Mouse (Mus musculus) limb, embryonic 12.5 days (tissue): Measurements from ENCODE around the gene Wipf3. TPM values are rescaled to one million over a fixed set of nuclear protein-coding genes. Genes with fewer than 3 reads are reported as not detected.

Experiments
- ATAC-seq: fragments of 200-750 bp; cut with Nextera tagmentation; 2 replicates; pipeline ENCODE4 v1.8.0; 2017; ENCODE audit warnings: low read depth, moderate TSS enrichment; ENCODE audit not compliant: insufficient number of reproducible peaks, insufficient read depth, low FRiP score, low TSS enrichment
- H3K27ac ChIP-seq: fragments of 300-500 bp; sonication (generic); 2 replicates; pipeline ENCODE4 v1.5.1; 2016; ENCODE audit warnings: mild to moderate bottlenecking, moderate library complexity
- H3K27me3 ChIP-seq: fragments of 300-500 bp; sonication (generic); 2 replicates; pipeline ENCODE4 v1.6.1; 2016; ENCODE audit warnings: mild to moderate bottlenecking, moderate library complexity
- H3K36me3 ChIP-seq: fragments of 300-500 bp; sonication (generic); 2 replicates; pipeline ENCODE4 v1.6.1; 2016; ENCODE audit warnings: mild to moderate bottlenecking, moderate library complexity
- H3K4me1 ChIP-seq: fragments of 300-500 bp; sonication (generic); replicated peaks from 2 replicates; pipeline ENCODE4 v1.6.1; 2016
- H3K4me2 ChIP-seq: fragments of 300-500 bp; sonication (generic); 2 replicates; pipeline ENCODE4 v1.6.1; 2016; ENCODE audit warnings: mild to moderate bottlenecking, moderate library complexity
- H3K4me3 ChIP-seq: fragments of 300-500 bp; sonication (generic); replicated peaks from 2 replicates; pipeline ENCODE4 v1.5.1; 2016; ENCODE audit warnings: mild to moderate bottlenecking
- H3K9ac ChIP-seq: fragments of 300-500 bp; sonication (generic); replicated peaks from 2 replicates; pipeline ENCODE4 v1.6.1; 2016; ENCODE audit warnings: mild to moderate bottlenecking, moderate library complexity
- H3K9me3 ChIP-seq: fragments of 300-500 bp; sonication (generic); 2 replicates; pipeline ENCODE4 v1.6.1; 2016; ENCODE audit warnings: mild to moderate bottlenecking, moderate library complexity
- WGBS: fragments of 180-500 bp; shearing (Covaris S2); methylation state at CpG from one replicate; pipeline ENCODE4 v1.1.7; 2016; 5-methylcytosine and 5-hydroxymethylcytosine counted together
- polyA plus RNA-seq: library from polyadenylated mRNA; unstranded; fragments of >200 nt; fragmentation: Nextera tagmentation; extraction: Ambion mirVana; gene quantifications from 2 replicates; pipeline ENCODE4 v1.2.1, GENCODE M21; 2016

Gene Wipf3
- polyA plus RNA-seq, 1 experiment from 2014 or later: 1.1 TPM

DNA sequence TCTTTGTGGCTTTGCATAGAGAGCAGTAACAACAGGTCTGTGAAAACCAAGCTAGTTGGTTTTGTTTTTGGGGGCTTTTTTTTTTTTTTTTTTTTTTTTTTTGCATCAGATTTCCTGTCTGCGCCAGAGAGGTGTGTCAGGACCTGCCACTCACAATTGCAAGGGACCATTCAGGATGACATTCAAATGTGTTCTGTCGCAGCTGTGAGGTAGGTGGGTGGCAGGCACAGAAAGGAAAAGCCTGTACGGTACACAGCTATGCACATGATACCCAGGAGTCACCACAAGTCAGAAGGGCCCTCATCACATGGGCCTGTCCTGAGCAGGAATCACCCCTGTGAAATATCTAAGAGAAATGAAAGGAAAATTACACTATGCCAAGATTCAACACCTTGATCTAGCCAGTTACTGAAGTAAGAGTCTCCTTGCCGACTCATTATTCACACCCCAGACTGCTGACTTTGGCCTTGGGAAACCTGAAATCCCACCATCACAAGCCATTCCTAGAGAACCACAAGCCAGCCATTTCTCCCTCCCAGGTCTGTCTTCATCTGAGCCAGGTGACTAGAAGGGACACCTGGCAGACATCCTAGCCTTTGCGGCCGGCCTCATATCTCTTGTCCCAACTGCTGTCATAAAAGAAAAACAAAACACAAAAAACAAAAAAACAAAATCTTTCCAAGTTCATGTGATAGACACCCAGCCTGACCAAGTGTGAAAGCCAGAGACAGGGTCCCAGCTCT, 30.9 kb downstream of the Wipf3 start:
- Histone ChIP-seq H3K4me2 (no peak overlapping the region), H3K36me3 (no peaks in the 10 kb centered on the region), H3K4me3 (no peak overlapping the region), H3K4me1 (no peaks in the 10 kb centered on the region), H3K9me3 (no peaks in the 10 kb centered on the region), H3K9ac (no peak overlapping the region), H3K27me3 (peaks cover 4% of the 10 kb centered on the region; the same call in 1 of the 2 replicates), H3K27ac (no peak overlapping the region)
- no peak for ATAC-seq
- WGBS: 80% methylated on average over 6 of the region's 6 CpGs

DNA sequence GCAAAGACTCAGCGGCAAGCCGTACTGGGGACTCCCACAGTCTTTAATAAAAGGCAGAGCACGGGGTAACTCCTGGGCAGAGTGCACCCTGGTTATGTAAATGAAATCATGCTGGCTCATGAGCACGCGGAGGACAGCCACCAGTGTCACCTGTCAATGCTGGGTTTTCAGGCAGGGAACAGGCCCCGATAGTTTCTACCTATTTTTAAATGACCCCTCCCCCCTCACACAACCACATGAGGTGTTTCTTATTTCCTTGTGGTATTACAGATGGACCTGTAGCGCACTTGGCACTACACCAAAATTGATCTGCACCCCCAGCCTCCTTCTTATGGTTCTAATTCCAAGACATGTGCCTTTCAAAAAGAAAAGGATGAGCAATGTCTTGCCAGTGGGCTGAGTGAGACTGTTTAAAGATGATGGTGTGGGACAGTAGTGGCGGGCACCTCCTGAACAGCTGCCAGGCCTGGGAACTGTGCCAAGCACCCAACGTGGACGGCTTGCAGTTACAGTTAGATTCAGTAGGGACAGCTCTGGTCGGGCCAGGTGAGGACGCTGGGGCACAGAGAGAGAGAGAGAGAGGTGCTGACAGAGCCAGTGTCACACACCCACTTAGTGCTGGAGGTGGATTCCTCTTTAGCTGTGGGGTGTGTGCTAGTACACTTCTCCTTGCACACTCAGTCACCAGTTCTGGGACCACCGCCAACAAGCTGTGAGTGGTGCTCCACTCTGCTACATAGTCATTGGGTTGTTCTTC, 31.7 kb downstream of the Wipf3 start:
- H3K9ac ChIP-seq: no peak overlapping the region
- no peaks in the 10 kb centered on the region for H3K9me3 ChIP-seq
- 77% methylated on average over 13 of the region's 13 CpGs for WGBS
- no peak for ATAC-seq
- no peak overlapping the region for H3K4me2 ChIP-seq
- H3K4me1 ChIP-seq: no peaks in the 10 kb centered on the region
- no peak overlapping the region for H3K27ac ChIP-seq
- H3K4me3 ChIP-seq: no peak overlapping the region
- H3K36me3 ChIP-seq: no peaks in the 10 kb centered on the region
- H3K27me3 ChIP-seq: peaks cover 4% of the 10 kb centered on the region; the same call in 1 of the 2 replicates

DNA sequence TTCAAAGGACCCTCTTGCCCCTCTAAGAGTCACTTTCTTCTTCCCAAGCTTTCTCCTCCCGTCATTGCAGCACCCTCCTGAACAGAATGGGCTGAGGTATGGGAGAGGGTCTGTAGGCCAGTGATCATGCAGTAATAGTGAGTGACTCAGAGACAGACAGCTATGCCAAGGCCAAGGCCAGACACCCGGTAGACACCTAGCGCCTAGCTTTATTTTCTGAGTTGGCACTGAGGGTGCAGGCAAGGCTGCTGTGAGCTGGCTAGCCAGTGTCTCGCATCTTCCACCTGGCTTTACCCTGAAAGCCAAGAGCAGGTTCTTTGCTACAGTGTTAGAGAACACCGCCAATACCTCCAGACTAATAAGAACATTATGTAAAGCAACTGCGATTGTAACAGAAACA, 33.4 kb downstream of the Wipf3 start:
- peaks cover 4% of the 10 kb centered on the region; the same call in 1 of the 2 replicates for H3K27me3 ChIP-seq
- no peaks in the 10 kb centered on the region for H3K36me3 ChIP-seq
- H3K4me2 ChIP-seq: no peak overlapping the region
- no peak overlapping the region for H3K9ac ChIP-seq
- ATAC-seq: no peak
- no peak overlapping the region for H3K27ac ChIP-seq
- no peak overlapping the region for H3K4me3 ChIP-seq
- H3K4me1 ChIP-seq: no peaks in the 10 kb centered on the region
- 84% methylated on average over 6 of the region's 6 CpGs for whole genome bisulfite sequencing
- H3K9me3 ChIP-seq: no peaks in the 10 kb centered on the region

DNA sequence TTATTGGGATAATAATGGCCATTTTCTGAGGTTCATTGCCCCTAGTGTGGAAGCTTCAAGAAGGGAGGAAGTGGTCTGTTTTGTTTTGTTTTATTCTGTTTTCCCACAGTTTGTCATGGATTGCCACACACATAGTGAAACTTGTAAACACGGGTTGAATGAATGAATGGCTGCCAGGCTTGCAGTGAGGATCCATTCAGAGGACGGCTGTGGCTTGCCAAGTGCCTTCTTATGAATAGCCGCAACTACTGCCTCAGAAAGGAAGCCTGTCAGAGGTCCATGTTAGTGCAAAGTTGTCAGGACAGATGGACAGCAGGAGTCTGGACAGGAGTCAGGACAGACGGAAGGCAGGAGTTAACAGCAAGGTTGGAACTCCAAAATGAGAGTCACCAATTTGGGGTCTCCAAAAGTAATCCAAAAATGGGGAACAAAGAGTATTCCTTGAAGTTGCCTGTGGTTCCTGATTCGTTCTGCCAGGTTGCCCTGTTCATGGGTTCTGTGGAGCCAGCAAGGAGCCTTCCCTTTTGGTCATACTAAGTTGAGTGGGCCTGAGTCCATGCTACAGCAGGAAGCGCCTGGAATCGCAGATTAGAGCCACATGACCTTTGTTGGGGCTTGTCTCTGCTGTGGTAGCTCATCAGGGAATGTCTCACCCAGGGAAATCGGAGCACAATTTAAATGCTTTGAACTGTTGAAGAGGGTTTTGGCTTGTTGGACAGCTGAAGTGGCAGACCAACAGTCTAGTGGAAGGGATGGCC, 34.5 kb downstream of the Wipf3 start:
- no peak overlapping the region for H3K9ac ChIP-seq
- no peaks in the 10 kb centered on the region for H3K4me1 ChIP-seq
- no peak for ATAC-seq
- peaks cover 4% of the 10 kb centered on the region; the same call in 1 of the 2 replicates for H3K27me3 ChIP-seq
- no peak overlapping the region for H3K27ac ChIP-seq
- H3K4me2 ChIP-seq: no peak overlapping the region
- no peaks in the 10 kb centered on the region for H3K36me3 ChIP-seq
- H3K9me3 ChIP-seq: no peaks in the 10 kb centered on the region
- no peak overlapping the region for H3K4me3 ChIP-seq
- WGBS: 68% methylated on average over 8 of the region's 8 CpGs

DNA sequence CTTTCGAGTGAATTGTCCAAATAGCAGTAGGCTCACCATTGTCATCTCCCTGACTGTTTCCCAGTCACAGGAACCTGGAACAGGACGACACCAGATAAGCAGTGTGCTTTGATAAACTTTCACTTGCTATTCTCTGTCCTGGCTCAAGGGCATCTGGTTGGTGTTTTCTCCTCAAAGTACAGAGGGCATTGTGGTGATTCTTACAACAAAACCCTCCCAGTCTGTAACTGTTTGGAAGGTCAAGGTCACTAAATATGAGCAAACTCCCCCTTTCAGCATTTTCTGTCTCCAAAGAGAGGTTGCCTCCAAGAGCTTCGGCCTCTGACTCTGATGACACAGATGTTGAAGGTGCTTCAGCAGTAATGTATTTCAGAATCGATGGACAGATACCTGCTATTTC, 35.5 kb downstream of the Wipf3 start:
- Histone ChIP-seq H3K4me1 (no peaks in the 10 kb centered on the region), H3K4me3 (no peak overlapping the region), H3K27ac (no peak overlapping the region), H3K27me3 (peaks cover 4% of the 10 kb centered on the region; the same call in 1 of the 2 replicates), H3K4me2 (no peak overlapping the region), H3K9ac (no peak overlapping the region), H3K9me3 (no peaks in the 10 kb centered on the region), H3K36me3 (no peaks in the 10 kb centered on the region)
- ATAC-seq: no peak
- 88% methylated on average over 4 of the region's 4 CpGs for WGBS

DNA sequence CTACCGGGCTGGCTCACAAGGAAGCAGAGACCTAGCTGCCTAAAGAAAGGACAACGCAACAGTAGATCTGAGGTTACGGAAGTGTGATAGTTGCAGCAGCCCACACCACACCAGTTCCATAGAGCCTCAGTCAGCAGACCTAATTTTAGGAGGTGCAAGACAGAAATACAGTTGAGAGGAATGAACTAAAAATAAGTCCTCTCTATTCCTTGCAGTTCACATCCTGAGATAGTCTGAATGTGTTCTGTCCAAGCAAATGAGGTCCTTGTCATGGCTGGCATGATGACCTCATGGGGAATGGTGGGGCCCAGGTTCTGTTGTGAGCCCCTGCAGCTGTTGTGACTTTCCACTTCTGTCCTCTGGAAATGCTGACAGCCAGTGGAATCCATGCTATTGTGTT, 38.0 kb downstream of the Wipf3 start:
- H3K27ac ChIP-seq: no peak overlapping the region
- H3K9me3 ChIP-seq: no peaks in the 10 kb centered on the region
- H3K4me2 ChIP-seq: no peak overlapping the region
- no peak for ATAC-seq
- H3K9ac ChIP-seq: no peak overlapping the region
- peaks cover 1% of the 10 kb centered on the region; the same call in 1 of the 2 replicates for H3K27me3 ChIP-seq
- no peak overlapping the region for H3K4me3 ChIP-seq
- no peaks in the 10 kb centered on the region for H3K36me3 ChIP-seq
- WGBS: 89% methylated on average over 3 of the region's 3 CpGs
- no peaks in the 10 kb centered on the region for H3K4me1 ChIP-seq

DNA sequence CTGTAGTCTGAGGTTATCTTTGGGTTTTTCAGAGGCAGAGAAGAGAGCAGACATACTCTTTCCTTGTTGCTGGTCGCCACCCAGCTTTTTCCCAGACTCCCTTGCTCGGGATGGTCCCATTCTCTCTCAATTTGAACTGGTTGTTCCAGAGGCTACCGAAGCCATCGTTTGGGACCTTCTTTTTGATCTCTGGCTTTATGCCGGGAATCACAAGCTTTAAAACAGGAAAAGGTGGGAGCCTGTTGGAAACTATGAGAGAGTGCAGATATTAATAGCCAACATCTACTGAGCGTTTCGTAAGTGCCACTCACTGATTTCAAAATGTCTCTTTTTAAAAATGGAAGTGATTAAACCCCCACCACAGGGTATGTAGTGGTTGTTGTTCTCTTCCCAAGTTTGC, 42.5 kb downstream of the Wipf3 start:
- peaks cover 14% of the 10 kb centered on the region for H3K4me1 ChIP-seq
- no peak overlapping the region for H3K4me2 ChIP-seq
- no peak for ATAC-seq
- H3K27me3 ChIP-seq: no peaks in the 10 kb centered on the region
- no peak overlapping the region for H3K27ac ChIP-seq
- H3K9me3 ChIP-seq: no peaks in the 10 kb centered on the region
- no peak overlapping the region for H3K9ac ChIP-seq
- H3K4me3 ChIP-seq: no peak overlapping the region
- no peaks in the 10 kb centered on the region for H3K36me3 ChIP-seq
- WGBS: 80% methylated on average over 7 of the region's 7 CpGs

DNA sequence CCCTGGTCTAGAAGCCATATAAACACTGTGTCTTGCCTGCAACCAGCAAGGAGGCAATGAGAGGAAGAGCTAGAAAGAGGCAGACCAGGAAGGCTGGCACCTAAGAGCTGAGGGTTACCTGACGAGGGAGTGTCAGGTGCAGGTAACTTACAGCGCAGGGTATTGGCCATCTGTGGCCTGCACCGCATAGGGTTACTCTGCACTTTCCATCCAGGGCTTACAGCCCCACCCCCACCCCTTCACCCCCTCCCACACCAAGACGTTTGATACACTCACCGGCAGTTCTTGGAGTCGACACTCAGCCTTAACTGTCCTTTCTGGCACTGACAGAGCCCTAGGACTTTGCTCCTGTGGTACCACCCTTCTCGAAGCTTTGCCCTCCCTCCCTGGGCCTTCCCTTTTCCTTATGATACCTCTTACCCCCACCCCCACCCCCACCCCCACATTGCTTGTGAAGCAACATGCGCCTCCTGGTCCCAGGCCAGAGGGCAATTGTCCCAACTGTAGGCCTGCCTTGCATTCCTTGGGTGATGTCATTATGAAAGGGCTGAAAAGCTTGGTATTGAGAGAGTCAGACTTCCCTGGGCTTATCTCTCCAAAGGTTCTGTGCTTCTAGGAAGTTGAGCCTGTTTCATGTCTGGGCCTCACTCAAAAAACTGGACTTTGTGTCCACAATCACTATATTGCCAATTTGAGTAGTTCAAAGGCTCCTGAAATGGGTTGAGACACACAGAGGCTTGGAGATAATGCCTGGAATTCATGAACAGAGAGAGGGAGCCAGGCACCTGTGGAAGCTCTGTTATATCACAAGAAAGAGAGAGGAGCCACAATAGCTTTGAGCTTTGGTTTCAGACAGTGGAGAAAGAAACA, 43.7 kb downstream of the Wipf3 start:
- H3K4me2 ChIP-seq: no peak overlapping the region
- no peak overlapping the region for H3K4me3 ChIP-seq
- no peaks in the 10 kb centered on the region for H3K9me3 ChIP-seq
- no peak for ATAC-seq
- no peaks in the 10 kb centered on the region for H3K27me3 ChIP-seq
- H3K4me1 ChIP-seq: peaks cover 16% of the 10 kb centered on the region
- H3K36me3 ChIP-seq: no peaks in the 10 kb centered on the region
- no peak overlapping the region for H3K27ac ChIP-seq
- no peak overlapping the region for H3K9ac ChIP-seq
- 63% methylated on average over 8 of the region's 8 CpGs for WGBS

DNA sequence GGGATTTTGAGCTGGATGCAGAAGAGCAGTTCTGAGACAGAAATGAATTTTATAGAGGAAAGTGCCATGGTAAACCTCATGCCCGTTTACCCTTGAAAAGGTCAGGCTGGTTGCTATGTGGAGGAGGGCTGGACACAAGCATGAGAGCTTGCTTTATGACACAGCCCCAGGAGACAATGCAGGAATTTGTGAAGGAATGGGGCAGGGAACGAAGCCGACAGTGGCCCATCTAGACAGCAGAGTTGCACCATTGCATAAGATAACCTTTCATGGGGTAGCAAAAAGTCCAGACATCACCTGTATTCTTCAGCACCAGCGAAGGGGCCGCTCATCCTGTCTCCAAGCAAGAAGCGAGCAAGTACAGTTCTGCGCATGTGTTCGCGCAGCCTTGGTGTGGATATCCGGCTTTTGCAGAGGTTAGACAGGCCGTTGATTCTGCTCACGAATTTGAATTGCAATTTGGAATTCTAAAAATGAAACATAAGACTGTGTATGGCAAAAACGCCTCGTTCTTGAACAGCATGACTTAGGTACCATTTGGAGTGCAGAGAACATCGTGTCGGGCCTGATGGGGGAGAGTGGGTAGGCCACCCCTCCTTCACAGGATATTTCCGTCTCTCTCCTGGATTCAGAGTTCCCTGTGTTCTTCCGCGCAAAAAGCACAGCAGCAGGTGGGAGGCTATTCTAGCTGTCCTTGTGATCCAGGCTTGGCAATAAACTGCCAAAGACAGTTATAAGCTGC, 46.7 kb downstream of the Wipf3 start:
- peaks cover 16% of the 10 kb centered on the region for H3K4me1 ChIP-seq
- H3K4me3 ChIP-seq: no peak overlapping the region
- H3K27ac ChIP-seq: no peak overlapping the region
- H3K4me2 ChIP-seq: no peak overlapping the region
- no peaks in the 10 kb centered on the region for H3K9me3 ChIP-seq
- no peaks in the 10 kb centered on the region for H3K27me3 ChIP-seq
- WGBS: 79% methylated on average over 19 of the region's 19 CpGs
- H3K9ac ChIP-seq: no peak overlapping the region; the same call in 1 of the 2 replicates
- no peak for ATAC-seq
- no peaks in the 10 kb centered on the region for H3K36me3 ChIP-seq

DNA sequence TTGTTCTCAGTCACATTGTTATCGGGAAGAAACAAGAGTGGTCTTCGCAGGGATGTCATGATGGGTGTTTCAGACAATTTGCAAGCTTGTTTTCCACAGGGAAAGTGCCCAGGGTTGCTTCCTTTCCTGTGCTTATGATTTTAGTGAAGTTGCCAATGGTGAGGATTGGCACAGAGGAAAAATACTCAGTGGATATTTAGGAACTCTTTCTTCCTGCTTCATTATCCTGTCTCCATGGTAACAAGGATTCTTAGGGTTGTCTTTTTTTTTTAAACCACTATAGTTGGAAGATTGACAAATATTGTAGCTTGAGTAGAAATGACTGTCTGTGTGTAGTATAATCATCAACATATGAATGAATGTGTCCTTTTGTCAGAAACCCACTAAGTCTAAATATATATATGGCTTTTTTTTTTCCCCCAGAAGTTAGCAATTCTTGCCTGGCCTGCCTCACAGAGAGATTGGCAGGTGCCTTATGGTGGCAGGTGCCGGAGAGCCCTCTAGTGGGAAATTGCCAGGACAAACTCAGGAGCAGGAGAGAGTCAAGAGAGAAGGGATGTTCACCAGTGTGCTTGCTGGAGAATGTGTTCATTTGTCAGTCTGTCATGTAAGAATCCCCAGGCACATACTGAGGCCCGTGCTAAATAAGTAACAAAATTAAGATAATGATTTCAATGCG, 49.4 kb downstream of the Wipf3 start:
- Histone ChIP-seq H3K4me3 (no peak overlapping the region), H3K9ac (no peak overlapping the region), H3K27ac (no peak overlapping the region), H3K9me3 (no peaks in the 10 kb centered on the region), H3K36me3 (no peaks in the 10 kb centered on the region), H3K4me1 (peaks cover 16% of the 10 kb centered on the region), H3K4me2 (no peak overlapping the region), H3K27me3 (peaks cover 7% of the 10 kb centered on the region; the same call in 1 of the 2 replicates)
- 74% methylated on average over 5 of the region's 5 CpGs for WGBS
- ATAC-seq: no peak
